Mouse (Mus musculus) midbrain, embryonic 15.5 days (tissue): ENCODE data around the gene Baz1a. TPM values are rescaled to one million over a fixed set of nuclear protein-coding genes. Genes with fewer than 3 reads are reported as not detected.
A peak's percentile ranks its signal among the peaks of the same experiment; 100 is the strongest.

Source experiments
- ATAC-seq: fragments of 200-750 bp; cut with Nextera tagmentation; replicated peaks from 2 replicates; pipeline ENCODE4 v1.8.0; 2017; ENCODE audit warnings: moderate TSS enrichment
- H3K27ac ChIP-seq: fragments of 300-500 bp; sonication (generic); 2 replicates; pipeline ENCODE4 v1.5.1; 2015; ENCODE audit warnings: mild to moderate bottlenecking, inconsistent platforms
- H3K27me3 ChIP-seq: fragments of 300-500 bp; sonication (generic); replicated peaks from 2 replicates; pipeline ENCODE4 v1.6.1; 2015; ENCODE audit warnings: inconsistent platforms
- H3K36me3 ChIP-seq: fragments of 300-500 bp; sonication (generic); replicated peaks from 2 replicates; pipeline ENCODE4 v1.6.1; 2015; ENCODE audit warnings: inconsistent platforms
- H3K4me1 ChIP-seq: fragments of 300-500 bp; sonication (generic); 2 replicates; pipeline ENCODE4 v1.6.1; 2015; ENCODE audit warnings: inconsistent platforms
- H3K4me2 ChIP-seq: fragments of 300-500 bp; sonication (generic); 2 replicates; pipeline ENCODE4 v1.6.1; 2015; ENCODE audit warnings: inconsistent platforms, mild to moderate bottlenecking, moderate library complexity
- H3K4me3 ChIP-seq: fragments of 300-500 bp; sonication (generic); 2 replicates; pipeline ENCODE4 v1.5.1; 2015; ENCODE audit warnings: mild to moderate bottlenecking, inconsistent platforms
- H3K9ac ChIP-seq: fragments of 300-500 bp; sonication (generic); 2 replicates; pipeline ENCODE4 v1.6.1; 2015; ENCODE audit warnings: mild to moderate bottlenecking, inconsistent platforms
- H3K9me3 ChIP-seq: fragments of 300-500 bp; sonication (generic); 2 replicates; pipeline ENCODE4 v1.6.1; 2016; ENCODE audit warnings: inconsistent platforms
- WGBS: fragments of 180-500 bp; shearing (Covaris S2); methylation state at CpG from one replicate; pipeline ENCODE4 v1.1.7; 2015; ENCODE audit warnings: mixed read lengths; 5-methylcytosine and 5-hydroxymethylcytosine counted together
- polyA plus RNA-seq: library from polyadenylated mRNA; unstranded; fragments of >200 nt; fragmentation: Nextera tagmentation; extraction: Ambion mirVana; gene quantifications from 2 replicates; pipeline ENCODE4 v1.2.1, GENCODE M21; 2015

The Baz1a gene
- polyA plus RNA-seq, 1 experiment from 2014 or later = 6.6 TPM

DNA sequence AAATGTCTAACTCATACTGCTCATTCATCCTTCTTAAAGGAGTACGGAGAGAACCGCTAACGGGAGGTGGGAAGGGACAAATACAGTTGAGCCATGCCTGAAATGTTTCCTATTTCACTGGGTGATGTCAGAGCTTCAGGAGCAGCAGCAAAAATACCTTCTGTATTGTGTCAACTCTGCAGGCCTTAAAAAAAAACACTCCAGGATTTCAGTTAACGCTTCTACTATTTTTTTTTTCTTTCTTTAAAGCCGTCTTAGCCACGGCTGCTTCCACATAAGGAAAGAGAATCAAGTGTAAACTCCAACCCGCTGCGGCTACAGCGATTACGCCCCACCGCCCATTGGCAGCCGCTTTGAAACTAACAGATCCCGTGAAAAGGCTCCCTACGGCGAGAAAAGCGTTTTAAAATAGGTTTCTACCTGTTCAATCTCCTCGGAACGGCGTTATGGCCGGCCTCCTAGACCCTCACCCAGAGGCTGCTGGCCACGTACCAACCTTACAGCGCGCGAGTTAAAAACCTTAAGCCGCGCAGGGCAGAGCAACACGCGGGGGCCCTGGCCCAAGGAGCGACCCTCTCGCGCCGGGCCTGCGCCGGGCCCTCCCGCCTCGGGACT, 152.1 kb downstream of the Baz1a start:
- H3K4me1 ChIP-seq = peaks cover 16% of the 10 kb centered on the region
- peak overlapping the region; percentile 100 for H3K9ac ChIP-seq
- no peaks in the 10 kb centered on the region for H3K27me3 ChIP-seq
- H3K4me3 ChIP-seq = peak overlapping the region; percentile 97
- H3K9me3 ChIP-seq = no peaks in the 10 kb centered on the region
- H3K36me3 ChIP-seq = 0 out of 2 replicates have a peak, but pooled peaks cover 3% of the 10 kb centered on the region
- ATAC-seq = peak; percentile 85
- peak overlapping the region; percentile 66 for H3K4me2 ChIP-seq
- WGBS = under 1% methylated on average over 36 of the region's 36 CpGs
- peak overlapping the region; percentile 99 for H3K27ac ChIP-seq

GRCm38 (mm10) chr12:54859531-54859930, 154.6 kb downstream of the Baz1a start:
- Histone ChIP-seq H3K27me3 (no peaks in the 10 kb centered on the region), H3K4me1 (peaks cover 16% of the 10 kb centered on the region), H3K27ac (no peak overlapping the region), H3K4me3 (no peak overlapping the region), H3K9ac (no peak overlapping the region), H3K4me2 (no peak overlapping the region), H3K9me3 (no peaks in the 10 kb centered on the region), H3K36me3 (0 out of 2 replicates have a peak, but pooled peaks cover 7% of the 10 kb centered on the region)
- 69% methylated on average over 6 of the region's 6 CpGs for WGBS
- ATAC-seq = no peak

GRCm38 (mm10) chr12:54850551-54850950, 163.6 kb downstream of the Baz1a start:
- Histone ChIP-seq H3K36me3 (no peaks in the 10 kb centered on the region), H3K4me3 (no peak overlapping the region), H3K27ac (no peak overlapping the region), H3K9ac (no peak overlapping the region), H3K4me1 (no peaks in the 10 kb centered on the region), H3K4me2 (no peak overlapping the region), H3K9me3 (no peaks in the 10 kb centered on the region), H3K27me3 (no peaks in the 10 kb centered on the region)
- ATAC-seq = no peak
- 92% methylated on average over 2 of the region's 2 CpGs for WGBS

- no peak overlapping the region for H3K4me3 ChIP-seq
- H3K9ac ChIP-seq = no peak overlapping the region
- no peaks in the 10 kb centered on the region for H3K27me3 ChIP-seq
- H3K9me3 ChIP-seq = no peaks in the 10 kb centered on the region
- H3K27ac ChIP-seq = no peak overlapping the region
- ATAC-seq = no peak
- H3K4me1 ChIP-seq = no peaks in the 10 kb centered on the region
- H3K36me3 ChIP-seq = no peaks in the 10 kb centered on the region
- no peak overlapping the region for H3K4me2 ChIP-seq
Measured at GRCm38 (mm10) chr12:54844415-54844814, 169.7 kb downstream of the Baz1a start.

Other genes with a start within 250 kb of the Baz1a start
- gene Snx6, start 218.6 kb downstream of the Baz1a start, polyA plus RNA-seq = 132 and 139 TPM in 2 replicates
- 271 and 276 TPM in 2 replicates for gene Cfl2, start 151.5 kb downstream of the Baz1a start, polyA plus RNA-seq
- gene Gm20403, start 27.8 kb downstream of the Baz1a start, polyA plus RNA-seq = not detected in 2 replicates
- gene 2700097O09Rik, start 65.8 kb upstream of the Baz1a start, polyA plus RNA-seq = 36.8 and 38.4 TPM in 2 replicates
- 173 and 176 TPM in 2 replicates for gene Srp54a, start 65.9 kb upstream of the Baz1a start, polyA plus RNA-seq
- gene Fam177a, start 110.1 kb upstream of the Baz1a start, polyA plus RNA-seq = 61.0 and 65.1 TPM in 2 replicates
- 52.9 and 60.9 TPM in 2 replicates for gene Srp54b, start 140.8 kb upstream of the Baz1a start, polyA plus RNA-seq
- gene 1700047I17Rik2, start 185.2 kb upstream of the Baz1a start, polyA plus RNA-seq = not detected in 2 replicates
- 66.2 and 71.0 TPM in 2 replicates for gene Srp54c, start 215.8 kb upstream of the Baz1a start, polyA plus RNA-seq